Mouse (Mus musculus) cortical plate, adult 2 months (tissue): ENCODE results near the gene Ubqln4. TPM values are rescaled to one million over a fixed set of nuclear protein-coding genes. Genes with fewer than 3 reads are reported as not detected.

ENCODE experiments used
- H3K27ac ChIP-seq: fragments of 200-500 bp; 2 replicates; pipeline ENCODE4 v1.5.1; 2012; ENCODE audit warnings: low read length, control low read depth, inconsistent platforms; ENCODE audit not compliant: insufficient read depth
- H3K4me1 ChIP-seq: fragments of 200-500 bp; 2 replicates; pipeline ENCODE4 v1.6.1; 2011; ENCODE audit warnings: low read length; ENCODE audit not compliant: control insufficient read depth, insufficient read depth
- H3K4me3 ChIP-seq: fragments of 200-500 bp; 2 replicates; pipeline ENCODE4 v1.5.1; 2011; ENCODE audit warnings: mild to moderate bottlenecking, low read length, control low read depth; ENCODE audit not compliant: insufficient read depth
- CTCF ChIP-seq: fragments of 200-500 bp; IDR thresholded peaks from 2 replicates; pipeline ENCODE4 v1.5.1; 2011; ENCODE audit warnings: mild to moderate bottlenecking, control low read depth, low read length; ENCODE audit not compliant: insufficient read depth; ENCODE audit errors: extremely low read depth
- POLR2A ChIP-seq: fragments of 200-500 bp; IDR thresholded peaks from 2 replicates; pipeline ENCODE4 v1.6.1; 2011; ENCODE audit warnings: mild to moderate bottlenecking, low read length, control low read depth; ENCODE audit not compliant: insufficient read depth; ENCODE audit errors: extremely low read depth
- polyA plus RNA-seq: library from polyadenylated mRNA; depleted of rRNA; stranded (reverse); fragments of >200 nt; gene quantifications from 2 replicates; pipeline ENCODE4 v1.2.3, GENCODE M21; 2012

Gene Ubqln4
- polyA plus RNA-seq, 1 experiment, result 103 TPM

DNA sequence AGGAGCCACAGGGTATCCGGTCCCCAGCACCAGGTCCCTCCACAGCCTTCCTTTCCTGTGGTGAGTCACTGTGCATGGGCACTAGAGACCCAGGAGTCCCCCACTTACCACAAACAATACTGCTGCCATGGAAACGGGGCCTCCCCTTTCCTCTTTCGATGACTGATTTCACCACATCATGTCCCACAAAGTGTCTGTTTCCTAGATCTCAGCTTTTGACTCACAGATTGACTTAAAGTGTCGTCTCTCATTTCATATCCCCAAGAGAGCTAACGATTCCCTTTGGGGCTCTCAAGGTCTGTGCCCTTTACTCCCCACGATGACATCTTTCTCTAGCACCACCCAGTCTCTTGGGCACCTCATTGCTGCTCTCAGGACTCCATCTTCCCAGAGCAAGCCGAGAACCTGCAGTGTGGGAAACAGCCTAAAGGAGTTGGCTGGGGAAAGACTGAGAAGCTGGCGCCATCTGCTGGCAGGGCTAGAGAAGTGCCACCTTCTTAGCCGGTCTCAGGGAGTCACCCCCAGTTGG, 31.7 kb upstream of the Ubqln4 start:
- Histone ChIP-seq H3K4me1 (no peaks in the 10 kb centered on the region), H3K4me3 (no peak overlapping the region), H3K27ac (no peak overlapping the region)
- TF ChIP-seq POLR2A (no peak), CTCF (peak; percentile 90)

DNA sequence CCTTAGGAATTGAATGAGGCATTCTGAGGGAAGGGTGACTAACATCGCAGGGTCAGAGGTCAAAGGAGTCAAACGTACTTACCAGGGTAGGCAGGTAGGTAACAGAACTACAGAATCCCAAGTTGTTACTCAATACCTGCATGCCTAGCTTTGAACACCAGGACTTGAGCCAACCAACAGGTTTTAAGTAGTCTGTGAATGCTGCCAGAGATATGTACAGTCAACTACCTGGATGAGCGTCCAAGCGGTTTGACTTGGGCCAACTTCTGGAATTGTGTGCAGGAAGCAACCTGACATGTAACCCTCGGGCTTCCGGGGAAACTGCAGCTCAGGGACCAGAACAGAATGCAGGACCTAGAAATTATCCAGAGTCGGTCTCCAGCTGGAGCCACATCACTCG, 30.5 kb upstream of the Ubqln4 start:
- no peak overlapping the region for H3K4me3 ChIP-seq
- TF ChIP-seq CTCF (no peak), POLR2A (no peak)
- H3K27ac ChIP-seq, result no peak overlapping the region
- H3K4me1 ChIP-seq, result no peaks in the 10 kb centered on the region

DNA sequence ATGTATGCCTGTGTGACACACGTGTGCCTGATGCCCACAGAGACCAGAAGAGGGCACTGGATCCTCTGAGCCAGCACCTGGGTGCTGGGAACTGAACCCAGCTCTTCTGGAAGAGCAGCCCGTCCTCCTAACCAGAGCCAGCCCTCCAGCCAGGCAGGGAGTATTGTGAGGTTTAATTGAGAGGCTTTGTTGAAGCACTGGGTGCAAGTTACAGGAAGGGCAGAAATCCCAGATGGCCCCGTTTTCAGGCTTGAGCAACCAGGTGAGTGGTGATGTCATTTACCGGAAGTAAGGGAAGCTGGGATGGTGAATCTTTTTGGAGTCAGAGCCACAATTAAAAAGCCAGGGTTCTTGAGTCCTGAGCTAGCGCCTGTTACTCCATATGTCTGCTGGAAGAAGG, 28.5 kb upstream of the Ubqln4 start:
- Histone ChIP-seq H3K4me3 (no peak overlapping the region), H3K4me1 (0 out of 2 replicates have a peak, but pooled peaks cover 2% of the 10 kb centered on the region), H3K27ac (no peak overlapping the region)
- TF ChIP-seq CTCF, result no peak
- no peak for TF ChIP-seq POLR2A

DNA sequence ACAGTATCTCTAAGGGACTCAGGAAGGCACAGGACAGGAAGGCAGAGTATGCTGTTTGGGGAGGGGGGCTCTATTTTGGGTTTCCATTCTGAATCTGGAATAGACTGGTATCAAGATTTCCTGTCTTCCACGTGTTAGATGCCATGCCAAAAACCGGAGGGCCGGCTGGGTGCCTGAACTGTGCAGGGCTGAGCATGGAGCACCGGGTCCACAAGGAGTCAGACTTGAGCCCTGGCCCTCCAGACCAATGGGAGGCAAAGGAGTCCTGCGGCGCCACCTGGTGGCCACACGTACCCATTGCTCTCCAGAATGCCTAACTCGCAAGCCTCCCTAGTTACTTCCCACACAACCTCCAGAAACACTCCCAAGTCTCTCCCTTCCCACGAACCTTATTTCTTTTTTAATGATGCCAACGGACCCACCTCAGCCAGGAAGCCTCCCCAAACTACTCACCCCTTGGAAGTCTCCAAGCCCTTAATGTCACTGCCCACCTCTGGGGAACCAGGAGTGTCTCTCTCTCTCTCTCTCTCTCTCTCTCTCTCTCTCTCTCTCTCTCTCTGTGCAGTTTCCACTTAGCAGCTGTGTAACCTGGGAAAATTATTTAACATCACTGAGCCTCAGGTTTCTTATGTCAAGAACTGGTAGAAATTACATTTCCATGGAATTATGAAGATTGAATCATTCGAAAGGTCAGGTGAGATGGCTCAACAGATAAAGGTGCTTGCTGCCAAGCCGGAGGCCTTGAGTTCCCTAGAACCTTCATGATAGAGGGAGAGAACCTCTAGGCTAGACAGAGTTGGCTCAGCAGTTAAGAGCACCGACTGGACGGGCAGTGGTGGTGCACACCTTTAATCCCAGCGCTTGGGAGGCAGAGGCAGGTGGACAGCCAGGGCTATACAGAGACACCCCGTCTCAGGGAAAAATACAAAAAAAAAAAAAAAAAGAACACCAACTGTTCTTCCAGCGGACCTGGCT, 27.1 kb upstream of the Ubqln4 start:
- Histone ChIP-seq H3K4me1 (peaks cover 2% of the 10 kb centered on the region; the same call in 1 of the 2 replicates), H3K27ac (no peak overlapping the region), H3K4me3 (no peak overlapping the region)
- TF ChIP-seq CTCF (peak; percentile 98), POLR2A (no peak)

DNA sequence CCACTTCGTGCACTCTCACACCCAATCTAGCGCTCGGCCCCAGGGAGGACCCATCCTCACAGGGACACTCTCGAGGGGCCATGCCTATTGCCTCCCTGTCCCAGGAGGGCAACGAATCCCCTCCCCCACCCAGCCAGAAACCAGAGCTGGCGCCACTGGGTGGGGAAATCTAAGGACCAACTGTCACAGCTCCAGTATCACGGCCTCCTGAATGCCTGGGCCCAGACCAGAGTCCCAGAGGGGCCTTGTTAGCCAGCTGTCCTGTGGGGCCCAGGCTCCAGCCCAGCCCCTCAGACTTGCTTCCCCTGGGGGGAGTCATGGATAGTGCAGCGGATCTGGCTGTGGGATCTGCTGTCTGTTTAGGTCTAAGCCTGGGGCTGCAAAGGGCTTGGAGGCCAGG, 26.0 kb upstream of the Ubqln4 start:
- no peak for TF ChIP-seq POLR2A
- TF ChIP-seq CTCF, result no peak
- Histone ChIP-seq H3K4me1 (peaks cover 2% of the 10 kb centered on the region; the same call in 1 of the 2 replicates), H3K27ac (no peak overlapping the region), H3K4me3 (no peak overlapping the region)

DNA sequence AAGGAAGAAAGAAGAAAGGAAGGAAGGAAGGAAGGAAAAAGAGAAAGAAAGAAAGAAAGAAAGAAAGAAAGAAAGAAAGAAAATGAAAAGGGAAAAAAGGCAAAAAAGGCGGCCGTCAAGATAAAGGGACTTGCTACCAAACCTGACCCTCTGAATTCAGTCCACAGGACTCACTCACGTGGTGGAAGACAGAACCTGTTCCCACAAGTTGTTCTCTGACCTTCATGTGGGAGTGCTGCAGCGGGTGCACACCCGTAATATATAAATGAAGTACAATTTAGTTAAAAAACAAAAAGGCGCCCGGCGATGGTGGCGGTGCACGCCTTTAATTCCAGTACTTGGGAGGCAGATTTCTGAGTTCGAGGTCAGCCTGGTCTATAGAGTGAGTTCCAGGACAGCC, 24.9 kb upstream of the Ubqln4 start:
- Histone ChIP-seq H3K4me3 (no peak overlapping the region), H3K27ac (no peak overlapping the region), H3K4me1 (peaks cover 2% of the 10 kb centered on the region; the same call in 1 of the 2 replicates)
- TF ChIP-seq CTCF (no peak), POLR2A (no peak)

DNA sequence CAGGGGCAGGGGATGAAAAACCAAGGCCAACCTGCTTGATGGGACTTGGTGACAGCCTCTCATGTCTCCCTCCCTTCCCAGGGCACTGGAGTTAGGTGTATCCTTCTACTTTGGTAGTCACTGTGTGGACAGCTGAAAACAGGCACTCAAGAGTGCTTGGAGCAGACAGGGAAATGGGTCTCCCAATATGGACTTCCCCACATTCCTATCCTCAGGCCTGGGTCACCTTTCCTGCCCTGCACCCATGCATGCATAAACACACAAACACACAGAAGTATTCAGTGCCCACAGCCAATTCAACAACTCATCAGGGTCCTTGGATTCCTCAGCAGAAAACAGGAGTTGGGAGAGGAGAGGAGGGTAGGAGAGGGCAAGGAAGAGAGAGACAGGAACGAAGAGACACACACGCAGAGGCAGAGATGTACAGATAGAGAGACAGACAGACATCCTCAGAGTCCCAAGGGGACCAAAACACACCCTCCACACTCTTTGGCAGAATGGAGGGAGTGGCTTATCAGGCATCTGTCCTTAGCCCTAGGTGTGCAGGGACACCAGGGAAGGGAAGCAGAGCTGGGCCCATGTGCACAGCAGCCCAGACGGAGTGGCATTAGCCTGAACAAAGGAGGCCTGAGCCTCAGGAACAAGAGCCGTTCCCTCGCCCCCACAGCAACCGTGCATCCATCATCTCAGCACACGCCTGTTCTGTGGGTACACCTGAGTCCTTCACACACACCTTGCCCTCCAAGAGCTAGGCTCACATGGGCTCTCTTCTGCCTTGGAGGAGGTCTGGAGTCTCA, 24.2 kb upstream of the Ubqln4 start:
- no peak overlapping the region for H3K27ac ChIP-seq
- no peak overlapping the region for H3K4me3 ChIP-seq
- no peak for TF ChIP-seq POLR2A
- TF ChIP-seq CTCF, result no peak

DNA sequence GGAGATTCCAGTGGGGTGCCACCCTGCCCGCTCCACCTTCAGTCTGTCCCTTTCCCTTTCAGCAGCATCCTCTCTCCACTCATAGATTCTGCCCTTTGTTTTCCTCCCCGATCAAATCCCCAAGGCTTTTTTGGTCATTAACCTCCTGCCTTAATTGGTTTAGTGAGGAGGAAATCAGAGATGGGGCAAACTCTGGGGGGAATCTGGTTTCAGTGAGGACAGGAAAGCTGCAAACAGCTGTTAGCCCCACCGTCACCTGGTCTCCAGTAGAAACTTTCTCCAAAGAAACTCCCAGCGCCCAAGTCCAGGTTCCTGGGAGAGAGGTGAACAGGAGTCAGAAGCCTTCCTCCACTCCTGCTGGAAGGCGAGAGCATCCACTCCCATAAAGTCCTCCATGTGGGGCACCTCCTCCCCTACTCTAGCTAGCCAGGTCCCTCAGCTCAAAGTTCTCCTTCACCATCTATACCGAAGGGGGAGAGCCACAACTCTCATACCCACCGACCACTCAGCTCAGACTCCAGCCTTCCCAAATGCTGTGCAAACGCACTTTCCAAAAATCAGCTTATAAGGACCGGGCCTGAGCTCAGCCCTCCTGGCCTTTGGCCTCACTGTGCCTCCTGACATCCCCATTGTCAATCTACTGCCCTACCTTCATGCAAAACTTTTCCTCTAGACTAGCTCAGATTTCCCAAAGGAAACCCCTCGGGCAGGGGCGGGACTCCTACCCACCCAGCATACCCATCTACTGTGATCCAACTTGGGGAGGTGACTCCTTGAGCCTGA, 23.3 kb upstream of the Ubqln4 start:
- H3K4me3 ChIP-seq, result no peak overlapping the region; the same call in 1 of the 2 replicates
- peaks cover 2% of the 10 kb centered on the region; the same call in 1 of the 2 replicates for H3K4me1 ChIP-seq
- no peak overlapping the region for H3K27ac ChIP-seq
- TF ChIP-seq CTCF, result no peak
- TF ChIP-seq POLR2A, result no peak

More for the DNA sequence above, 24.2 kb upstream of the Ubqln4 start:
- H3K4me1 ChIP-seq, result peaks cover 2% of the 10 kb centered on the region; the same call in 1 of the 2 replicates
